Mouse (Mus musculus) G1E (cell line): ENCODE results near the gene Rgs10. TPM values are rescaled to one million over a fixed set of nuclear protein-coding genes. Genes with fewer than 3 reads are reported as not detected.

ENCODE experiments used
- ATAC-seq: 2 replicates; pipeline ENCODE4 v1.8.0; 2016; ENCODE audit warnings: mild to moderate bottlenecking; ENCODE audit not compliant: insufficient number of reproducible peaks, poor library complexity, low FRiP score, severe bottlenecking; ENCODE audit errors: extremely low read depth
- DNase-seq: peaks from one replicate; pipeline ENCODE4 v3.0.0; 2012; ENCODE audit warnings: low spot score
- H3K27me3 ChIP-seq: 2 replicates; pipeline ENCODE4 v1.6.1; 2012; ENCODE audit warnings: mild to moderate bottlenecking, low read length, inconsistent platforms; ENCODE audit not compliant: insufficient read depth
- H3K36me3 ChIP-seq: replicated peaks from 2 replicates; pipeline ENCODE3; 2012; ENCODE audit warnings: mild to moderate bottlenecking, inconsistent platforms
- H3K4me1 ChIP-seq: 2 replicates; pipeline ENCODE4 v1.6.1; 2012; ENCODE audit warnings: low read depth, low read length, inconsistent platforms, mixed read lengths; ENCODE audit not compliant: insufficient read depth
- H3K4me3 ChIP-seq: 2 replicates; pipeline ENCODE4 v1.5.1; 2012; ENCODE audit warnings: low read depth, mild to moderate bottlenecking, inconsistent platforms, low read length, moderate library complexity, mixed read lengths
- H3K9me3 ChIP-seq: replicated peaks from 2 replicates; pipeline ENCODE4 v1.6.1; 2012; ENCODE audit warnings: inconsistent platforms
- CTCF ChIP-seq: IDR thresholded peaks from 2 replicates; pipeline ENCODE4 v1.5.1; 2012; ENCODE audit warnings: low read depth, low read length, inconsistent platforms, mixed read lengths
- GATA1 ChIP-seq: IDR thresholded peaks from 2 replicates; pipeline ENCODE4 v1.6.1; 2012; ENCODE audit warnings: borderline replicate concordance, low read length, inconsistent platforms, mixed read lengths
- GATA2 ChIP-seq: IDR thresholded peaks from 2 replicates; pipeline ENCODE4 v1.6.1; 2012; ENCODE audit warnings: low read depth, low read length, inconsistent platforms, borderline replicate concordance
- POLR2AphosphoS5 ChIP-seq: IDR thresholded peaks from 2 replicates; pipeline ENCODE4 v1.6.1; 2012; ENCODE audit warnings: low read depth, low read length, inconsistent platforms; ENCODE audit not compliant: insufficient replicate concordance
- TAL1 ChIP-seq: conservative IDR thresholded peaks from 2 replicates; pipeline ENCODE4 v1.6.1; 2012; ENCODE audit warnings: low read depth, low read length, inconsistent platforms, mixed read lengths
- polyA plus RNA-seq: library from polyadenylated mRNA; stranded (reverse); fragments of >175 nt; gene quantifications from 2 replicates; pipeline ENCODE4 v1.2.3, GENCODE M21; 2012
- total RNA-seq, 2 experiments: library from RNA; stranded (forward) in 1 of 2; stranded (reverse) in 1 of 2; fragments of 200-1000 nt in 1 of 2; fragments of >200 nt in 1 of 2; fragmentation: Nextera tagmentation in 1 of 2; gene quantifications; 2 replicates each; pipeline ENCODE4 v1.2.3; 2014 to 2017

Gene Rgs10
- total and polyA plus RNA-seq, 3 experiments, result 121 to 172 (median 133) TPM

- Histone ChIP-seq H3K4me1 (peaks cover 34% of the 10 kb centered on the region), H3K4me3 (no peak overlapping the region), H3K27me3 (no peaks in the 10 kb centered on the region), H3K36me3 (peaks cover 74% of the 10 kb centered on the region), H3K9me3 (peaks cover 7% of the 10 kb centered on the region)
- ATAC-seq (no peak), DNase-seq (no peak)
- TF ChIP-seq CTCF (no peak), GATA2 (no peak), TAL1 (no peak)
Measured at GRCm38 (mm10) chr7:128369366-128369765, 49.2 kb downstream of the Rgs10 start.

DNA sequence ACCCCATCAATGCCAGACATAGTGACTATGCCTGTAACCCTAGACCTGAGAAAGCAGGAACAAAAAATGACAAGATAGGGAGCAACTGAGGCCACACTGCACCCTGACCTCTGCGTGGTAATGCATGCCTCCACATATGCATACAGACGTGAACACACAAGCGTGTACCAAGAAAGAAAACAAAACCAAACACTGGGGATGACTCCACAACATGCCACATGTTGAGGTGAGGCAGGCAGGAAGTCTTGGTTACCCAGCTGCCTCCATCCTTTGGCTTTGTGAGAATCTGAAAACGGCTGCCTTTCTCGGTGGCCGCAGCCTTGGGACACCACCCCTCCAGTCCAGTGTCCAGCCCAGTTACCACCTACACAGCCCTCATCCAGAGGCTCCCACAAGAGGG, 49.7 kb downstream of the Rgs10 start:
- Histone ChIP-seq H3K36me3 (peaks cover 69% of the 10 kb centered on the region), H3K4me1 (peaks cover 33% of the 10 kb centered on the region), H3K9me3 (peaks cover 7% of the 10 kb centered on the region), H3K4me3 (no peak overlapping the region), H3K27me3 (no peaks in the 10 kb centered on the region)
- DNase-seq (no peak), ATAC-seq (no peak)
- TF ChIP-seq TAL1 (no peak), CTCF (no peak), GATA1 (no peak), GATA2 (no peak), POLR2AphosphoS5 (no peak)

DNA sequence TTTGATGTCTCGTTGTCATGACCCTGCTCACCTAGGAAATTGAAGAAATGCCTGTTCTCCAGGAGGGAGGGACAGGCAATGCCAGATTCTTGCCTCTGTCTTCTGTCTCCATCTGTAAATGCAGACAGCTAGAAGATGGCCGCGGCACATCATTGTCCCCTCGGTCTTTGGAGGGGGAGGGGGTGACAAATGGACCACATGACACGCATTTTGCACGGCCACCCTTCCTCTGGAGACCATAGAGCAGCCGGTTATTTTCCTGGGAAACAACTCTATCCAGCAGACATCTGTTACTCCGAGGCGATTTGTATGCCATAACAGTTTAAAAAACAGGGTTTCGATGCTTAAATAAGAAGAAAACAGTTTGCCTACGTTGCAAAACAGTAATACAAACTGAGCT, 51.9 kb downstream of the Rgs10 start:
- no peak for ATAC-seq
- Histone ChIP-seq H3K27me3 (no peaks in the 10 kb centered on the region), H3K4me3 (no peak overlapping the region), H3K9me3 (no peaks in the 10 kb centered on the region), H3K4me1 (peaks cover 44% of the 10 kb centered on the region), H3K36me3 (peaks cover 50% of the 10 kb centered on the region)
- TF ChIP-seq GATA2 (no peak), GATA1 (no peak), TAL1 (no peak), CTCF (no peak), POLR2AphosphoS5 (no peak)
- no peak for DNase-seq

GRCm38 (mm10) chr7:128365096-128365715, 53.4 kb downstream of the Rgs10 start:
- TF ChIP-seq CTCF (no peak), GATA1 (no peak), POLR2AphosphoS5 (no peak), TAL1 (no peak), GATA2 (no peak)
- ATAC-seq (no peak), DNase-seq (no peak)
- H3K36me3 ChIP-seq, result peaks cover 37% of the 10 kb centered on the region
- no peaks in the 10 kb centered on the region for H3K9me3 ChIP-seq
- H3K27me3 ChIP-seq, result no peaks in the 10 kb centered on the region
- no peak overlapping the region for H3K4me3 ChIP-seq
- peaks cover 44% of the 10 kb centered on the region for H3K4me1 ChIP-seq

- DNase-seq, result no peak
- Histone ChIP-seq H3K9me3 (no peaks in the 10 kb centered on the region), H3K27me3 (no peaks in the 10 kb centered on the region), H3K4me1 (peaks cover 41% of the 10 kb centered on the region), H3K4me3 (no peak overlapping the region; the same call in 1 of the 2 replicates), H3K36me3 (peaks cover 31% of the 10 kb centered on the region)
- TF ChIP-seq CTCF, result no peak
- ATAC-seq, result no peak
Measured at GRCm38 (mm10) chr7:128364526-128364925, 54.0 kb downstream of the Rgs10 start.

DNA sequence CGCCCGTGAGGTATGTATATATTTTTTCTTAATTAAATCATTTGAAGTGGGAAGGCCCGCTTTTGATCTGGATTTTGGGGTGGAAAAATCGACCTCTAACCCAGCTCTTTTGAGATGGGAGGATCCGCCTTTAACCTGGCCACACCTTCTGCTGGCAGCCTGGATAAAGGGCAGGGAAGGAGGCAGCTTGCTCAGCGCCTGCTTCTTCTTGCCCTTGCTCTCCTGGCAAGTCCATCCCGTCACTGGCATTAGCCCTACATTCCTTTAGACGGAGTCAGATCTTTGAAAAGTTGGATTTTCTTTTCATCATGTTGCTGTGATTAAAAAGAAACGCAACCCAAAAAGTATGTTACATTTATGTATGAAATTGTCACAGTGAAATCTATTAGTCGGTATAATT, 54.8 kb downstream of the Rgs10 start:
- H3K36me3 ChIP-seq, result peaks cover 24% of the 10 kb centered on the region
- no peak overlapping the region for H3K4me3 ChIP-seq
- ATAC-seq (no peak), DNase-seq (no peak)
- H3K9me3 ChIP-seq, result no peaks in the 10 kb centered on the region
- H3K4me1 ChIP-seq, result peaks cover 35% of the 10 kb centered on the region
- peaks cover 3% of the 10 kb centered on the region; the same call in 1 of the 2 replicates for H3K27me3 ChIP-seq
- TF ChIP-seq GATA1 (no peak), CTCF (no peak), TAL1 (no peak), POLR2AphosphoS5 (no peak), GATA2 (no peak)

DNA sequence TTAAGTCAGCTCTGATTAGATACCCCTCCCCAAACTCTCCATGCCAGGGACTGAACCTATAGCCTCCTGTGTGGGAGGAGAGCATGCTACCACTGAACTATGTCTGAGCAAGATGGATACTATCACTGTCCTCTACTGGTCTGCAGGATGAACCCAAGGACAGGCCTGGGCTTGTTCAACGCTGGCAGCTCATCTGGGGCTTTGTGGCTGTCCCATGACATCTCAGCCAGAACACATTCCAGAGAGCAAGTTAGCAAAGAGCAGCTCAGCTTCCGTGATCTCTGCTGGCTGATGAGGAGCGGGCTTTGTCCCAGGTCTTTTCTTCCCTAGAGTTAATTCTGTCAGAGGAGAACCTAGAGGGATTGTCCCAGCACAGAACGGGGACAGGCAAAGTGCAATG, 55.6 kb downstream of the Rgs10 start:
- no peak for DNase-seq
- TF ChIP-seq POLR2AphosphoS5, result no peak
- no peak for TF ChIP-seq GATA1
- no peak for TF ChIP-seq TAL1
- no peak for TF ChIP-seq GATA2
- no peak for TF ChIP-seq CTCF
- Histone ChIP-seq H3K9me3 (no peaks in the 10 kb centered on the region), H3K4me3 (no peak overlapping the region), H3K4me1 (peaks cover 32% of the 10 kb centered on the region), H3K36me3 (peaks cover 17% of the 10 kb centered on the region), H3K27me3 (peaks cover 7% of the 10 kb centered on the region)
- ATAC-seq, result no peak
